Mouse (Mus musculus) hindbrain, postnatal 0 days (tissue): ENCODE measurements around the gene Tnfrsf8. TPM values are rescaled to one million over a fixed set of nuclear protein-coding genes. Genes with fewer than 3 reads are reported as not detected.
A peak's percentile ranks its signal among the peaks of the same experiment; 100 is the strongest.

Experiments used
- ATAC-seq: fragments of 200-750 bp; cut with Nextera tagmentation; 2 replicates; pipeline ENCODE4 v1.8.0; 2017; ENCODE audit warnings: mild to moderate bottlenecking, moderate TSS enrichment, moderate library complexity
- DNase-seq: peaks from one replicate; pipeline ENCODE4 v3.0.0-alpha.2; 2015; ENCODE audit warnings: low spot score
- H3K27ac ChIP-seq: fragments of 300-500 bp; sonication (generic); 2 replicates; pipeline ENCODE4 v1.5.1; 2014; ENCODE audit warnings: mild to moderate bottlenecking
- H3K27me3 ChIP-seq: fragments of 300-500 bp; sonication (generic); 2 replicates; pipeline ENCODE4 v1.6.1; 2014; ENCODE audit warnings: low read length, mixed read lengths; ENCODE audit not compliant: insufficient read depth
- H3K36me3 ChIP-seq: fragments of 300-500 bp; sonication (generic); 2 replicates; pipeline ENCODE4 v1.6.1; 2014; ENCODE audit warnings: low read length, mixed read lengths; ENCODE audit not compliant: insufficient read depth
- H3K4me1 ChIP-seq: fragments of 300-500 bp; sonication (generic); 2 replicates; pipeline ENCODE4 v1.6.1; 2014; ENCODE audit warnings: antibody characterized with exemption, low read length, mixed read lengths; ENCODE audit not compliant: insufficient read depth
- H3K4me2 ChIP-seq: fragments of 300-500 bp; sonication (generic); 2 replicates; pipeline ENCODE4 v1.6.1; 2014; ENCODE audit warnings: low read depth, mild to moderate bottlenecking, low read length, moderate library complexity, mixed read lengths
- H3K4me3 ChIP-seq: fragments of 300-500 bp; sonication (generic); 2 replicates; pipeline ENCODE4 v1.5.1; 2014; ENCODE audit warnings: low read length
- H3K9ac ChIP-seq: fragments of 300-500 bp; sonication (generic); replicated peaks from 2 replicates; pipeline ENCODE4 v1.6.1; 2014; ENCODE audit warnings: mild to moderate bottlenecking, low read length, moderate library complexity, mixed read lengths
- H3K9me3 ChIP-seq: fragments of 300-500 bp; sonication (generic); 2 replicates; pipeline ENCODE4 v1.6.1; 2016; ENCODE audit warnings: low read length, mixed read lengths
- CTCF ChIP-seq: IDR thresholded peaks from 2 replicates; pipeline ENCODE4 v1.5.1; 2016; ENCODE audit warnings: antibody characterized with exemption, control low read depth, low read depth
- WGBS: fragments of 180-500 bp; shearing (Covaris S2); extraction: QIAGEN DNeasy Blood & Tissue Kit; methylation state at CpG from one replicate; pipeline ENCODE4 v1.1.7; 2014; 5-methylcytosine and 5-hydroxymethylcytosine counted together
- polyA plus RNA-seq: library from polyadenylated mRNA; unstranded; fragments of >200 nt; fragmentation: Nextera tagmentation; extraction: Ambion mirVana; gene quantifications from 2 replicates; pipeline ENCODE4 v1.2.1, GENCODE M21; 2015
- total RNA-seq: library from RNA; depleted of rRNA; stranded (reverse); fragments of >200 nt; gene quantifications from 2 replicates; pipeline ENCODE4 v1.2.3, GENCODE M21; 2014

Tnfrsf8 gene
- total and polyA plus RNA-seq, 2 experiments from 2014 or later = 1.0 to 1.8 TPM

DNA sequence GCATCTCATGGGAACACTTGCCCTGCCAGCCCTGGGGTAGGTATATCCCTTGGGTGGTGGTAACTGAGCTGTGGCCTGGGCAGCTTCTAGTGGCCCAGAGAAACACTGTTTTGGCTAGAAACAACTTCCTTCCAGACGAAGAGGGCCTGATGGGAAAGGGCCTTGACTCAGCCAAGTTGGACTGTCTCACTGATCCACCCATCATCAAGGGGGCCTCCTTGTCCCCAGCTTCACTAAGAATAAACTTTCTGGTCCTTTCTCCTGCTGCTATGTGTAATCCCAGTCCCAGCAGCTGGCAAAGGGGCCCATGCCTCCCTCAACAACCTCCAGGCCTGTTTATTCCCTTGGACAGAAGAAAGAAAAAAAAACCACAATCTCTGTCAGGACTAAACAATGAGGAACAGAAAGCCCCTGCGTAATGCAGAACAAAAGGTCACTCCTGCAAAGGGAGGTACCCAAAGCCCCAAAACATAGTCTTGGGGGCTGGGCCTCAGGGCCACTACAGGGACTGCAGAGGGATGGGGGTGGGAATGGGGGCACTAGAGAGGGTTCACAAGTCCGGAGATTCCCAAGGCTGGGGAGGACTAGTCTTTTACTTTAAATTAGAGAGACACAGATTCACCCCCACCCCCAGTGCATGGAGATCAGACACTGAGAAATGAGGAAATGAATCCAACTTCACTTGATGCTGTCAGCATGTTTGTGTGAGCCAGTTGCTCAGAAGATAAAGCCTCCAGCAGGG lies 81.3 kb downstream of the Tnfrsf8 start:
- H3K9ac ChIP-seq = no peak overlapping the region
- H3K27me3 ChIP-seq = no peaks in the 10 kb centered on the region
- no peak overlapping the region for H3K27ac ChIP-seq
- H3K9me3 ChIP-seq = no peaks in the 10 kb centered on the region
- ATAC-seq = no peak
- H3K4me1 ChIP-seq = no peaks in the 10 kb centered on the region
- TF ChIP-seq CTCF = no peak
- no peak overlapping the region for H3K4me2 ChIP-seq
- H3K36me3 ChIP-seq = no peaks in the 10 kb centered on the region
- WGBS = 30% methylated on average over 3 of the region's 3 CpGs
- H3K4me3 ChIP-seq = no peak overlapping the region
- DNase-seq = no peak

DNA sequence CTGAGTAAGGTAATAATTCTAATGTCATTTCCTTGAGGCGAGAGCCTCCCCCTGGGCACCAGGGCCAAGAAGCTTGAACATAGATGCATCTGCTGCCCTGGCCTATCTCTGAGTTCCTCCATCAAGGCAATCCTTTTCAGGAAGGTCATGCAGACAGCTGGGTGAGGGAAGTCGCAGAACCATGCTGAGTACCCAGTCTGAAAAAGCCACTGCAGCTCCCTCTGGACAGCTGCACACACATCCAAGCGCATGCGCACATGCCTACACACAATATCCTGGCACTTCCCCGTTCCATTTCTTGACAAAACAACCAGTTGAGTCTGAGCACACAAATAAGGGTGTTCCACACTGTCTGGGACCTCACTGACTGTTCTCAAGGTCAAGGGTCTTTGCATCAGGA lies 83.2 kb downstream of the Tnfrsf8 start:
- no peak overlapping the region for H3K27ac ChIP-seq
- no peaks in the 10 kb centered on the region for H3K4me1 ChIP-seq
- no peaks in the 10 kb centered on the region for H3K9me3 ChIP-seq
- no peak overlapping the region for H3K4me3 ChIP-seq
- no peak overlapping the region for H3K4me2 ChIP-seq
- 96% methylated on average over 5 of the region's 5 CpGs for WGBS
- no peak for TF ChIP-seq CTCF
- DNase-seq (no peak), ATAC-seq (no peak)
- H3K36me3 ChIP-seq = no peaks in the 10 kb centered on the region
- no peaks in the 10 kb centered on the region for H3K27me3 ChIP-seq
- H3K9ac ChIP-seq = no peak overlapping the region

DNA sequence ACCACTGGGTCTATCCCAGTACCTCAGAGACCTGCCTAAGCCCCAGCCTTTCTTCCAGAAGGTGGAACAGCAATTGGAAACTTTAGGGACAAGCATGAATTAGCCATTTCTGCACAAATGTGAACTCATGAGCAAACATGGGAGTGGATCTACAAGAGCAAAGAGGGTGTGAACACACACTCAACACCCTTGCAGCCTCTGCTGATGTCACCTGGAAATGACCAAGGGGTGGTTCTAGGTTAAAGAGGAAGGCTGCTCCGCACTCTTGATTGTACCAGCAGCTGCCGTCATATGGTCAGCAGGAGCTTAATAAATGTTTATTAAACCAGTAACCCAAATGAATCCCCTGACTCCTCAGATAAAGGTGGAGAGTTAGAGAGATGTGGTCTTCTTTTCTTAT lies 84.3 kb downstream of the Tnfrsf8 start:
- no peak overlapping the region for H3K4me2 ChIP-seq
- no peak overlapping the region for H3K27ac ChIP-seq
- H3K4me3 ChIP-seq = no peak overlapping the region
- H3K9ac ChIP-seq = no peak overlapping the region
- H3K36me3 ChIP-seq = no peaks in the 10 kb centered on the region
- DNase-seq (no peak), ATAC-seq (no peak)
- no peaks in the 10 kb centered on the region for H3K27me3 ChIP-seq
- TF ChIP-seq CTCF = no peak
- no peaks in the 10 kb centered on the region for H3K9me3 ChIP-seq
- H3K4me1 ChIP-seq = no peaks in the 10 kb centered on the region
- 89% methylated on average over 2 of the region's 2 CpGs for WGBS

DNA sequence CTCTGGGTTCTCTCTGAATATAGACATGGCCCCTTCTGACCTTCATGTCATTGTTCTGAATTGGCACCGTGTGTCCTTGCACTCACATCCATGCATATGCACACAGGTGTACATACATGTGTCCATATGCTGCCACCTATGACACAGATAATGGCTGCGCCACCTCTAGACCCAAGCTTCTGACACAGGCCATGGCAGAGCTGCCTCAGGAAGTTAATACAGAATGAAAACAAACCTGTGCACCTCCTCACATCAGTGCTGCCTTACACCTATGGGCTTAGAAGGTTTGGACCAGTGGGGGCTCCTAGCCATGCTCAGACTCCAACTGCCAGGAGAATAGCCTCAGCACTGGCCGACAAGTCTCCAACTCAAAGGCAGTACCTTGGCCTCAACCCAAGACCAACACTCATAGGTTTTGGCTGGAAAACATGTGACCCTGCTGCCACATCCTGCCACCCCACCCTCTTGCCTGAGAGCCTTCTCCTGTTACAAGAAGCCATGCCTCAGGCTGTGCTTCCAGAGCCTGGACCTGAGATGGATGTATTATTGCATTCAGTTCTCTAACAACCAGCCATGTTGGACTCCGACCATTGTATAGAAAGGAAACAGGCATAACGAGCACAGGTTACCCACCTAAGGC lies 85.3 kb downstream of the Tnfrsf8 start:
- Histone ChIP-seq H3K27ac (no peak overlapping the region), H3K4me3 (no peak overlapping the region), H3K9ac (no peak overlapping the region), H3K4me2 (no peak overlapping the region), H3K4me1 (no peaks in the 10 kb centered on the region), H3K36me3 (no peaks in the 10 kb centered on the region), H3K9me3 (no peaks in the 10 kb centered on the region), H3K27me3 (no peaks in the 10 kb centered on the region)
- WGBS = 89% methylated on average over 5 of the region's 5 CpGs
- TF ChIP-seq CTCF = no peak
- ATAC-seq = no peak
- DNase-seq = no peak

DNA sequence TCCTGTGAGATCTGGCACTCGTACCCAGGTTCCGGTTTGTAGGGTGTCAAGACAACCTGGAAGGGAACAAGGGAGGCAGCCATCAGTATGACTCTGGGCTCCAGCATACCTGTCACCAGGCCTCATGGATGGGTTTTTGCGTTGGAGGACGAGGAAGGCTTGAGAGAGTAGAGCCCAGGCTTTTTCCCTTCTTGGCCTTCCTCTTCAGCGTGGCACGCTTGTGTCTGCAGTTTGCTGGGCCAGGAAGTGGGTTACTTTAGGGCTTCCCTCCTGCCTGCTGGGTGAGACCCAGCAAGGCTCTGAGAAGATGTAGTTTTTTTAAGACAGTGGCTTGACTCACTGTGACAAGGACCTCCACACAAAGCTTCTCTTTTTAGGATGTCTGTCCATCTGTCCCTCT lies 85.9 kb downstream of the Tnfrsf8 start:
- no peaks in the 10 kb centered on the region for H3K36me3 ChIP-seq
- no peak for ATAC-seq
- WGBS = 88% methylated on average over 6 of the region's 6 CpGs

DNA sequence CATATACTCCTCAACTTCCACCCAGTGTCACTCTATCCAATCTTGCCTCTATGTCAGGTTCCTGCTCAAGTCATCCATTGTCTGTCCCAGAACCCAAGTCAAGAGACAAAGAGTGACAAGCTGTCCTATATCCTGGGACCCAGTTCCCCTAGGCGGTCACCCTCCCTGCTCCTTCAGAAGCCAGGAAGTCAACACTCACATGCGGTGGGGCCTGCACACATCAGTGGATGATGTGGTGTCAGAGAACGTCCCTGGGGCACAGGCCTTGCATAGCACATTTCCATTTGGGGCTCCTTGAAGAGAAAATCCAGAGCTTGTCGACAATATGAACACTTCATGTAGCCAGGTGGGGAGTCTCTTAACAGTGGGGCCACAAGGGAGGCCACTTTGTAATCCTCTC lies 90.4 kb downstream of the Tnfrsf8 start:
- Histone ChIP-seq H3K36me3 (no peaks in the 10 kb centered on the region), H3K27me3 (no peaks in the 10 kb centered on the region), H3K4me1 (no peaks in the 10 kb centered on the region), H3K9ac (no peak overlapping the region), H3K27ac (no peak overlapping the region), H3K4me3 (no peak overlapping the region), H3K9me3 (no peaks in the 10 kb centered on the region), H3K4me2 (no peak overlapping the region)
- DNase-seq (no peak), ATAC-seq (no peak)
- TF ChIP-seq CTCF = no peak
- WGBS = 93% methylated on average over 4 of the region's 4 CpGs

More for the DNA sequence above, 85.9 kb downstream of the Tnfrsf8 start:
- no peak for DNase-seq
- Histone ChIP-seq H3K4me3 (no peak overlapping the region), H3K27ac (no peak overlapping the region), H3K4me1 (no peaks in the 10 kb centered on the region), H3K27me3 (no peaks in the 10 kb centered on the region), H3K9me3 (no peaks in the 10 kb centered on the region), H3K4me2 (no peak overlapping the region), H3K9ac (no peak overlapping the region)
- no peak for TF ChIP-seq CTCF

DNA sequence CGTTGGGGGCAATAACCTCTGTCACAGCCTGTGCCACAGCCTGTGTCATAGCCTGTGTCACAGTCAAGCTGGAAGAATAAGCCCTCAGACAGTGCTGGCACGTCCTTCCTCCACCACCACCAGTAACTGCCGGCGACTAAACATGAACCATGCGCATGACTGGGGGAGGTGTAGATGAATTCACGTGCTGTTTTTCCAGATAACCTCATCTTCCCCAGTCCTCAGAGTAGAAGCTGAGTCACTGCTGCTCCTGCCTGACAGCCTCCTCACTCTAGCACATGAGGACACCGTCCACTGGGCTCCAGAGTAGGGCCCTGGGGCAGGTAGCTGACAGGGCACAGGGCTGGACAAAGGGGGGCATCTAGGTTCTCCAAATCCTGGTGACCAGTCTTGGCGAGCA lies 92.9 kb downstream of the Tnfrsf8 start:
- no peak for DNase-seq
- Histone ChIP-seq H3K27me3 (no peaks in the 10 kb centered on the region), H3K4me2 (no peak overlapping the region), H3K9ac (no peak overlapping the region), H3K27ac (no peak overlapping the region), H3K4me1 (no peaks in the 10 kb centered on the region), H3K4me3 (no peak overlapping the region), H3K9me3 (no peaks in the 10 kb centered on the region), H3K36me3 (no peaks in the 10 kb centered on the region)
- 81% methylated on average over 8 of the region's 8 CpGs for WGBS
- no peak for TF ChIP-seq CTCF
- peak; percentile 45; the same call in 1 of the 2 replicates for ATAC-seq
